ENCODE assay signal across 8 mouse cellular contexts in genomic region chr6:8259667-8260044, GRCm38 (mm10). TPM values are rescaled to one million over a fixed set of nuclear protein-coding genes. Genes with fewer than 3 reads are reported as not detected.
A peak's percentile ranks its signal among the peaks of the same experiment; 100 is the strongest.
DNase-seq lines count a peak whose midpoint lies in the region; ATAC-seq and TF ChIP-seq lines count a peak whose summit lies in the region.

No protein-coding gene starts in this region.

- in situ Hi-C loops in Patski (cut with MboI; ENCODE audit: low pct_unique_long_range_greater_than_20kb): loop anchor here (10.0 kb wide), 1 partner anchor 255 kb away; no protein-coding TSS in a partner anchor

- peak overlapping the region; percentile 74 for H3K9ac ChIP-seq in kidney, embryonic 15.5 days
- peak overlapping the region; percentile 79 for H3K9ac ChIP-seq in forebrain, embryonic 14.5 days (ENCODE audit: low read length)
- peak overlapping the region; percentile 81 for H3K9ac ChIP-seq in liver, embryonic 15.5 days

- H3K27ac ChIP-seq in kidney, embryonic 15.5 days: peak overlapping the region; percentile 88
- H3K27ac ChIP-seq in forebrain, embryonic 14.5 days (ENCODE audit: low read depth, low read length): peak overlapping the region; percentile 72; the same call in 1 of the 2 replicates
- peak overlapping the region; percentile 90 for H3K27ac ChIP-seq in liver, embryonic 15.5 days (replicated peaks)

- no peaks in the 10 kb centered on the region for H3K27me3 ChIP-seq in kidney, embryonic 15.5 days
- no peaks in the 10 kb centered on the region for H3K27me3 ChIP-seq in Patski
- no peaks in the 10 kb centered on the region for H3K27me3 ChIP-seq in forebrain, embryonic 14.5 days (replicated peaks; ENCODE audit: control insufficient read depth, insufficient read depth, low read length)
- no peaks in the 10 kb centered on the region for H3K27me3 ChIP-seq in liver, embryonic 15.5 days

- H3K9me3 ChIP-seq in kidney, embryonic 15.5 days (replicated peaks): no peaks in the 10 kb centered on the region
- no peaks in the 10 kb centered on the region for H3K9me3 ChIP-seq in forebrain, embryonic 14.5 days (replicated peaks; ENCODE audit: control insufficient read depth, low read length)
- H3K9me3 ChIP-seq in liver, embryonic 15.5 days (replicated peaks): no peaks in the 10 kb centered on the region

- TF ChIP-seq CTCF in Patski (IDR thresholded peaks at IDR 0.05): no peak

- no peak for ATAC-seq in kidney, embryonic 15.5 days (replicated peaks; ENCODE audit: low FRiP score)
- ATAC-seq in Patski: peak; percentile 24
- ATAC-seq in forebrain, embryonic 14.5 days: no peak
- peak; percentile 13 for ATAC-seq in liver, embryonic 15.5 days (ENCODE audit: insufficient read depth)

- CTCF ChIA-PET in Patski (lab: Charles Lee): interaction anchor here (0.7 to 2.4 kb wide), 4 partner anchors 9 to 423 kb away, joined by 3 to 9 read pairs (median 4); no protein-coding TSS in a partner anchor

- POLR2A ChIA-PET in Patski (lab: Charles Lee): no interaction called here

- H3K4me2 ChIP-seq in kidney, embryonic 15.5 days: peak overlapping the region; percentile 92
- H3K4me2 ChIP-seq in forebrain, embryonic 14.5 days (ENCODE audit: low read length): peak overlapping the region; percentile 88
- H3K4me2 ChIP-seq in liver, embryonic 15.5 days: peak overlapping the region; percentile 93

- H3K4me1 ChIP-seq in kidney, embryonic 15.5 days: peaks cover 10% of the 10 kb centered on the region; the same call in 1 of the 2 replicates
- H3K4me1 ChIP-seq in forebrain, embryonic 14.5 days (ENCODE audit: control insufficient read depth, insufficient read depth, low read length): peaks cover 9% of the 10 kb centered on the region; the same call in 1 of the 2 replicates
- H3K4me1 ChIP-seq in liver, embryonic 15.5 days (replicated peaks): peaks cover 21% of the 10 kb centered on the region

- H3K36me3 ChIP-seq in kidney, embryonic 15.5 days: peaks cover 8% of the 10 kb centered on the region; the same call in 1 of the 2 replicates
- H3K36me3 ChIP-seq in forebrain, embryonic 14.5 days (ENCODE audit: control insufficient read depth, insufficient read depth, low read length): no peaks in the 10 kb centered on the region
- peaks cover 6% of the 10 kb centered on the region; the same call in 1 of the 2 replicates for H3K36me3 ChIP-seq in liver, embryonic 15.5 days (replicated peaks)

- peak overlapping the region; percentile 94 for H3K4me3 ChIP-seq in kidney, embryonic 15.5 days (replicated peaks)
- H3K4me3 ChIP-seq in forebrain, embryonic 14.5 days (ENCODE audit: low read depth, low read length): peak overlapping the region; percentile 61
- peak overlapping the region; percentile 79 for H3K4me3 ChIP-seq in liver, embryonic 15.5 days (replicated peaks)

- WGBS in kidney, embryonic 15.5 days: 1% methylated on average over 8 of the region's 8 CpGs
- under 1% methylated on average over 8 of the region's 8 CpGs for WGBS in forebrain, embryonic 14.5 days
- under 1% methylated on average over 8 of the region's 8 CpGs for WGBS in liver, embryonic 15.5 days (ENCODE audit: insufficient replicate concordance)

- no peak for DNase-seq in kidney, postnatal 14 days
- DNase-seq in Patski (ENCODE audit: low read depth, low spot score): no peak
- no peak for DNase-seq in forebrain, embryonic 14.5 days (ENCODE audit: low spot score)
- no peak for DNase-seq in embryo, embryonic 10.5 days (ENCODE audit: low spot score)
- DNase-seq in kidney, postnatal 36 days: no peak
- no peak for DNase-seq in kidney, adult 18-20 months

RNA-seq across cellular contexts. Expression of gene Gm45062, which starts 0.4 kb away (rescaled TPM):
- 11.4 TPM in 2 replicates for polyA plus RNA-seq in kidney, embryonic 15.5 days (2015; fragmentation: Nextera tagmentation; extraction: Ambion mirVana)
- 3.9 TPM for polyA plus RNA-seq in Patski (2021)
- polyA plus RNA-seq in forebrain, embryonic 14.5 days (2014; fragmentation: Nextera tagmentation; extraction: Ambion mirVana): 14.1 and 14.3 TPM in 2 replicates
- polyA plus RNA-seq in liver, embryonic 15.5 days (2015; fragmentation: Nextera tagmentation; extraction: Ambion mirVana): 1.2 and 1.8 TPM in 2 replicates

RNA-seq across cellular contexts. Expression of gene Umad1, which starts 0.6 kb away (rescaled TPM):
- 23.3 and 24.4 TPM in 2 replicates for polyA plus RNA-seq in kidney, embryonic 15.5 days (2015; fragmentation: Nextera tagmentation; extraction: Ambion mirVana)
- polyA plus RNA-seq in Patski (2021): 8.9 TPM
- 40.6 and 43.6 TPM in 2 replicates for polyA plus RNA-seq in forebrain, embryonic 14.5 days (2014; fragmentation: Nextera tagmentation; extraction: Ambion mirVana)
- 16.4 and 17.3 TPM in 2 replicates for polyA plus RNA-seq in liver, embryonic 15.5 days (2015; fragmentation: Nextera tagmentation; extraction: Ambion mirVana)

RNA-seq across cellular contexts. Expression of gene Rpa3, which starts 0.7 kb away (rescaled TPM):
- 165 and 198 TPM in 2 replicates for polyA plus RNA-seq in kidney, embryonic 15.5 days (2015; fragmentation: Nextera tagmentation; extraction: Ambion mirVana)
- polyA plus RNA-seq in Patski (2021): 52.2 TPM
- 118 and 131 TPM in 2 replicates for polyA plus RNA-seq in forebrain, embryonic 14.5 days (2014; fragmentation: Nextera tagmentation; extraction: Ambion mirVana)
- 71.2 and 89.2 TPM in 2 replicates for polyA plus RNA-seq in liver, embryonic 15.5 days (2015; fragmentation: Nextera tagmentation; extraction: Ambion mirVana)

RNA-seq across cellular contexts. Expression of gene Mios, which starts 50.6 kb away (rescaled TPM):
- polyA plus RNA-seq in kidney, embryonic 15.5 days (2015; fragmentation: Nextera tagmentation; extraction: Ambion mirVana): 24.5 and 25.1 TPM in 2 replicates
- polyA plus RNA-seq in Patski (2021): 9.9 TPM
- polyA plus RNA-seq in forebrain, embryonic 14.5 days (2014; fragmentation: Nextera tagmentation; extraction: Ambion mirVana): 23.3 and 26.3 TPM in 2 replicates
- polyA plus RNA-seq in liver, embryonic 15.5 days (2015; fragmentation: Nextera tagmentation; extraction: Ambion mirVana): 10.6 TPM in 2 replicates

Comparison
In these comparisons a context has a peak if more than half of its experiments do, and no peak if none do; other contexts are left out.
1. ATAC-seq: peak in Patski (single experiment) and liver, embryonic 15.5 days (single experiment); none in kidney, embryonic 15.5 days (single experiment) and forebrain, embryonic 14.5 days (single experiment).
2. Peak in every context shown above with its lines, with median percentiles within 50 percentile points of each other: H3K27ac ChIP-seq, H3K4me2 ChIP-seq, H3K4me3 ChIP-seq and H3K9ac ChIP-seq.